Mouse (Mus musculus) spleen, embryonic (tissue): Measurements from ENCODE around the gene Htr5b.

Experiments
- CTCF ChIA-PET: fragments of 350-600 bp; sonication (Branson Sonifier 250); formaldehyde crosslinking; loops from one replicate; lab custom pipeline; 2022; lab: Charles Lee

Gene Htr5b

GRCm38 (mm10) chr1:121486803-121487202 is 41.5 kb downstream of the Htr5b start:
- CTCF ChIA-PET: no interaction called here

- CTCF ChIA-PET: no interaction called here
These were observed 45.2 kb downstream of the Htr5b start for GRCm38 (mm10) chr1:121483091-121483490.

- CTCF ChIA-PET: no interaction called here
These were observed 48.9 kb downstream of the Htr5b start for GRCm38 (mm10) chr1:121479403-121479802.

GRCm38 (mm10) chr1:121478284-121478980 is 49.8 kb downstream of the Htr5b start:
- CTCF ChIA-PET: no interaction called here

- CTCF ChIA-PET: no interaction called here
These were observed 50.5 kb downstream of the Htr5b start for GRCm38 (mm10) chr1:121477716-121478115.

GRCm38 (mm10) chr1:121471503-121471902 is 56.8 kb downstream of the Htr5b start:
- CTCF ChIA-PET: no interaction called here

GRCm38 (mm10) chr1:121468271-121468670 is 60.0 kb downstream of the Htr5b start:
- CTCF ChIA-PET: no interaction called here

GRCm38 (mm10) chr1:121466276-121466675 is 62.0 kb downstream of the Htr5b start:
- CTCF ChIA-PET: interaction anchor here (0.5 kb wide), 1 partner anchor 97 kb away, joined by 3 read pairs; no protein-coding TSS in a partner anchor

- CTCF ChIA-PET: interaction anchor here (1.2 kb wide), 1 partner anchor 12 kb away, joined by 3 read pairs; no protein-coding TSS in a partner anchor
These were observed 64.5 kb downstream of the Htr5b start for GRCm38 (mm10) chr1:121463806-121464205.

GRCm38 (mm10) chr1:121462643-121463042 is 65.6 kb downstream of the Htr5b start:
- CTCF ChIA-PET: no interaction called here

- CTCF ChIA-PET: no interaction called here
These were observed 66.4 kb downstream of the Htr5b start for GRCm38 (mm10) chr1:121461895-121462294.

- CTCF ChIA-PET: no interaction called here
These were observed 68.2 kb downstream of the Htr5b start for GRCm38 (mm10) chr1:121460077-121460476.
